Mouse (Mus musculus): ENCODE results near the gene Scrn1. TPM values are rescaled to one million over a fixed set of nuclear protein-coding genes. Genes with fewer than 3 reads are reported as not detected.

The Scrn1 gene
- polyA plus RNA-seq, 1 experiment from 2014 or later: 2.5 TPM

- no peaks in the 10 kb centered on the region for H3K9me3 ChIP-seq (ENCODE audit: control insufficient read depth)
- H3K27ac ChIP-seq (ENCODE audit: low read depth, low read length): no peak overlapping the region; the same call in 1 of the 2 replicates
- no peaks in the 10 kb centered on the region for H3K27me3 ChIP-seq (replicated peaks; ENCODE audit: control insufficient read depth, insufficient read depth, low read length)
- peak overlapping the region; percentile 60 for H3K4me3 ChIP-seq (ENCODE audit: low read depth, low read length)
- no peaks in the 10 kb centered on the region for H3K36me3 ChIP-seq (ENCODE audit: control insufficient read depth, insufficient read depth)
- WGBS: 0% methylated on average over 20 of the region's 20 CpGs
- peak; percentile 75 for ATAC-seq
- H3K9ac ChIP-seq (ENCODE audit: low read depth, low read length): peak overlapping the region; percentile 54
- H3K4me1 ChIP-seq (replicated peaks; ENCODE audit: control insufficient read depth, insufficient read depth, low read length): peaks cover 9% of the 10 kb centered on the region; the same call in 1 of the 2 replicates
- peak; percentile 33; the same call in 1 of the 2 replicates for TF ChIP-seq CTCF (IDR thresholded peaks at IDR 0.05; ENCODE audit: low read depth)
- H3K4me2 ChIP-seq (replicated peaks; ENCODE audit: low read depth): peak overlapping the region; percentile 97
Observed at GRCm38 (mm10) chr6:54592938-54593535, 26.7 kb upstream of the Scrn1 start.

- peaks cover 9% of the 10 kb centered on the region; the same call in 1 of the 2 replicates for H3K4me1 ChIP-seq (replicated peaks; ENCODE audit: control insufficient read depth, insufficient read depth, low read length)
- H3K9me3 ChIP-seq (ENCODE audit: control insufficient read depth): no peaks in the 10 kb centered on the region
- H3K9ac ChIP-seq (ENCODE audit: low read depth, low read length): no peak overlapping the region
- H3K36me3 ChIP-seq (ENCODE audit: control insufficient read depth, insufficient read depth): no peaks in the 10 kb centered on the region
- no peak overlapping the region for H3K4me3 ChIP-seq (ENCODE audit: low read depth, low read length)
- no peak for ATAC-seq
- no peak for TF ChIP-seq CTCF (IDR thresholded peaks at IDR 0.05; ENCODE audit: low read depth)
- H3K4me2 ChIP-seq (replicated peaks; ENCODE audit: low read depth): peak overlapping the region; percentile 30
- H3K27ac ChIP-seq (ENCODE audit: low read depth, low read length): no peak overlapping the region
- no peaks in the 10 kb centered on the region for H3K27me3 ChIP-seq (replicated peaks; ENCODE audit: control insufficient read depth, insufficient read depth, low read length)
- 42% methylated on average over 6 of the region's 6 CpGs for WGBS
Observed at GRCm38 (mm10) chr6:54591778-54592177, 25.5 kb upstream of the Scrn1 start.

GRCm38 (mm10) chr6:54590691-54591090 lies 24.4 kb upstream of the Scrn1 start:
- ATAC-seq: no peak
- H3K4me1 ChIP-seq (replicated peaks; ENCODE audit: control insufficient read depth, insufficient read depth, low read length): 0 out of 2 replicates have a peak, but pooled peaks cover 4% of the 10 kb centered on the region
- no peak overlapping the region for H3K4me3 ChIP-seq (ENCODE audit: low read depth, low read length)
- WGBS: 87% methylated on average over 2 of the region's 2 CpGs
- no peak overlapping the region for H3K27ac ChIP-seq (ENCODE audit: low read depth, low read length)
- H3K9me3 ChIP-seq (ENCODE audit: control insufficient read depth): no peaks in the 10 kb centered on the region
- no peaks in the 10 kb centered on the region for H3K27me3 ChIP-seq (replicated peaks; ENCODE audit: control insufficient read depth, insufficient read depth, low read length)
- no peak overlapping the region for H3K9ac ChIP-seq (ENCODE audit: low read depth, low read length)
- H3K36me3 ChIP-seq (ENCODE audit: control insufficient read depth, insufficient read depth): no peaks in the 10 kb centered on the region
- no peak overlapping the region for H3K4me2 ChIP-seq (replicated peaks; ENCODE audit: low read depth)
- TF ChIP-seq CTCF (IDR thresholded peaks at IDR 0.05; ENCODE audit: low read depth): no peak

- H3K4me3 ChIP-seq (ENCODE audit: low read depth, low read length): no peak overlapping the region
- 78% methylated on average over 1 of the region's 1 CpGs for WGBS
- no peak for TF ChIP-seq CTCF (IDR thresholded peaks at IDR 0.05; ENCODE audit: low read depth)
- H3K36me3 ChIP-seq (ENCODE audit: control insufficient read depth, insufficient read depth): no peaks in the 10 kb centered on the region
- H3K4me2 ChIP-seq (replicated peaks; ENCODE audit: low read depth): no peak overlapping the region
- ATAC-seq: no peak
- no peaks in the 10 kb centered on the region for H3K27me3 ChIP-seq (replicated peaks; ENCODE audit: control insufficient read depth, insufficient read depth, low read length)
- H3K27ac ChIP-seq (ENCODE audit: low read depth, low read length): no peak overlapping the region
- no peaks in the 10 kb centered on the region for H3K9me3 ChIP-seq (ENCODE audit: control insufficient read depth)
- no peak overlapping the region for H3K9ac ChIP-seq (ENCODE audit: low read depth, low read length)
- no peaks in the 10 kb centered on the region for H3K4me1 ChIP-seq (replicated peaks; ENCODE audit: control insufficient read depth, insufficient read depth, low read length)
Observed at GRCm38 (mm10) chr6:54588212-54588611, 21.9 kb upstream of the Scrn1 start.

- H3K27ac ChIP-seq (ENCODE audit: low read depth, low read length): no peak overlapping the region
Observed at GRCm38 (mm10) chr6:54587683-54588082, 21.4 kb upstream of the Scrn1 start.

GRCm38 (mm10) chr6:54586911-54587310 lies 20.6 kb upstream of the Scrn1 start:
- Histone ChIP-seq H3K4me1 (replicated peaks; ENCODE audit: control insufficient read depth, insufficient read depth, low read length) (no peaks in the 10 kb centered on the region), H3K4me2 (replicated peaks; ENCODE audit: low read depth) (no peak overlapping the region), H3K36me3 (ENCODE audit: control insufficient read depth, insufficient read depth) (peaks cover 8% of the 10 kb centered on the region), H3K9ac (ENCODE audit: low read depth, low read length) (no peak overlapping the region), H3K27me3 (replicated peaks; ENCODE audit: control insufficient read depth, insufficient read depth, low read length) (no peaks in the 10 kb centered on the region), H3K27ac (ENCODE audit: low read depth, low read length) (no peak overlapping the region), H3K9me3 (ENCODE audit: control insufficient read depth) (no peaks in the 10 kb centered on the region), H3K4me3 (ENCODE audit: low read depth, low read length) (no peak overlapping the region)
- 79% methylated on average over 8 of the region's 8 CpGs for WGBS
- no peak for TF ChIP-seq CTCF (IDR thresholded peaks at IDR 0.05; ENCODE audit: low read depth)
- no peak for ATAC-seq

More at GRCm38 (mm10) chr6:54587683-54588082, 21.4 kb upstream of the Scrn1 start:
- H3K9ac ChIP-seq (ENCODE audit: low read depth, low read length): no peak overlapping the region
- ATAC-seq: no peak
- H3K27me3 ChIP-seq (replicated peaks; ENCODE audit: control insufficient read depth, insufficient read depth, low read length): no peaks in the 10 kb centered on the region
- H3K4me3 ChIP-seq (ENCODE audit: low read depth, low read length): no peak overlapping the region
- H3K36me3 ChIP-seq (ENCODE audit: control insufficient read depth, insufficient read depth): 0 out of 2 replicates have a peak, but pooled peaks cover 3% of the 10 kb centered on the region
- no peak for TF ChIP-seq CTCF (IDR thresholded peaks at IDR 0.05; ENCODE audit: low read depth)
- no peaks in the 10 kb centered on the region for H3K4me1 ChIP-seq (replicated peaks; ENCODE audit: control insufficient read depth, insufficient read depth, low read length)
- no peaks in the 10 kb centered on the region for H3K9me3 ChIP-seq (ENCODE audit: control insufficient read depth)
- 63% methylated on average over 4 of the region's 4 CpGs for WGBS
- no peak overlapping the region for H3K4me2 ChIP-seq (replicated peaks; ENCODE audit: low read depth)
